Mouse (Mus musculus): ENCODE data around the gene Gm4847. TPM values are rescaled to one million over a fixed set of nuclear protein-coding genes. Genes with fewer than 3 reads are reported as not detected.

Gene Gm4847
- polyA plus RNA-seq (2017; shearing (Covaris generic)): not detected

GRCm38 (mm10) chr1:166647593-166647992 is at the start of gene Gm4847:
TSS of gene Gm4847 (minus strand) at chr1:166647693.
- ATAC-seq: no peak

GRCm38 (mm10) chr1:166681745-166682144 is 34.3 kb upstream of the Gm4847 start, which contains the start of gene Fmo9:
TSS of gene Fmo9 (minus strand) at chr1:166681845.
- ATAC-seq: no peak

- ATAC-seq: no peak
Measured at GRCm38 (mm10) chr1:166669264-166669663, 21.8 kb upstream of the Gm4847 start.

GRCm38 (mm10) chr1:166660800-166661199 is 13.3 kb upstream of the Gm4847 start:
- no peak for ATAC-seq

Other genes with a start within 250 kb of the Gm4847 start
- gene Pogk, start 237.8 kb downstream of the Gm4847 start, polyA plus RNA-seq (2017; shearing (Covaris generic)): 1 to 10 TPM; 3.3 to 6.9 (median 4.2) TPM
- gene Gm4846, start 150.1 kb downstream of the Gm4847 start, polyA plus RNA-seq (2017; shearing (Covaris generic)): not detected
- gene Fmo9, start 34.2 kb upstream of the Gm4847 start, polyA plus RNA-seq (2017; shearing (Covaris generic)): not detected